Mouse (Mus musculus) adrenal gland, postnatal 36 days (tissue): Measurements from ENCODE around the gene Rbm17. TPM values are rescaled to one million over a fixed set of nuclear protein-coding genes. Genes with fewer than 3 reads are reported as not detected.
"Not testable (repeated sequence)": the region's sequence is repeated elsewhere in the genome, so short reads cannot be mapped to it uniquely, and the experiment has no call there.

Source experiments
- DNase-seq, 2 experiments: peaks; one replicate each; pipeline ENCODE4 v3.0.0; 2021; ENCODE audit warnings: mixed read lengths in 1 of 2
- long read RNA-seq, 2 experiments: library from polyadenylated mRNA; stranded (forward); transcript quantifications; one replicate each; pipeline ENCODE4 v2.0.0; 2021; ENCODE audit warnings: borderline sequencing depth in 2 of 2
- total RNA-seq, 2 experiments: library from RNA; stranded (reverse); gene quantifications; 2 replicates each; pipeline ENCODE4 v1.2.3; 2021

Rbm17 gene
- 100 to 1,000 TPM; 109 to 121 TPM for total RNA-seq
- long read RNA-seq, experiment 1, transcript Rbm17-201 (12 exons, 1,599 nt) = major isoform, 63 of 91 reads
- long read RNA-seq, experiment 1, partial matches to known transcripts = 19 of 91 reads
- long read RNA-seq, experiment 1, other reads (novel, unspliced or antisense) = 9 of 91 reads
- long read RNA-seq, experiment 2, transcript Rbm17-201 (12 exons, 1,599 nt) = major isoform, 21 of 24 reads
- long read RNA-seq, experiment 2, partial matches to known transcripts = 1 of 24 reads
- long read RNA-seq, experiment 2, other reads (novel, unspliced or antisense) = 2 of 24 reads

- no peak for DNase-seq
Observed at GRCm38 (mm10) chr2:11604053-11604452, at the start of gene Rbm17. TSS of gene Rbm17 (minus strand) at chr2:11604153.

GRCm38 (mm10) chr2:11653330-11653729 lies 49.4 kb upstream of the Rbm17 start:
- DNase-seq = peak; percentile 25 to 46

GRCm38 (mm10) chr2:11652780-11653179 lies 48.8 kb upstream of the Rbm17 start:
- no peak for DNase-seq

- DNase-seq = no peak
Observed at GRCm38 (mm10) chr2:11652196-11652595, 48.2 kb upstream of the Rbm17 start.

- no peak for DNase-seq
Observed at GRCm38 (mm10) chr2:11651476-11651875, 47.5 kb upstream of the Rbm17 start.

- no peak for DNase-seq
Observed at GRCm38 (mm10) chr2:11645297-11645696, 41.3 kb upstream of the Rbm17 start.

GRCm38 (mm10) chr2:11644057-11644456 lies 40.1 kb upstream of the Rbm17 start:
- DNase-seq = no peak

- DNase-seq = no peak
Observed at GRCm38 (mm10) chr2:11642451-11642941, 38.5 kb upstream of the Rbm17 start, which contains the start of gene Il2ra. TSS of gene Il2ra (plus strand) at chr2:11642807.

GRCm38 (mm10) chr2:11637115-11637514 lies 33.2 kb upstream of the Rbm17 start:
- no peak for DNase-seq

GRCm38 (mm10) chr2:11636138-11636480 lies 32.2 kb upstream of the Rbm17 start:
- DNase-seq = no peak

GRCm38 (mm10) chr2:11635471-11636137 lies 31.7 kb upstream of the Rbm17 start:
- DNase-seq = no peak

- DNase-seq = no peak
Observed at GRCm38 (mm10) chr2:11635035-11635434, 31.1 kb upstream of the Rbm17 start.

GRCm38 (mm10) chr2:11625890-11626289 lies 21.9 kb upstream of the Rbm17 start, which contains the start of gene Gm17490:
TSS of gene Gm17490 (minus strand) at chr2:11626264.
- no peak for DNase-seq

- DNase-seq = no peak
Observed at GRCm38 (mm10) chr2:11623726-11624125, 19.8 kb upstream of the Rbm17 start.

GRCm38 (mm10) chr2:11623173-11623572 lies 19.2 kb upstream of the Rbm17 start:
- DNase-seq = no peak

- no peak for DNase-seq
Observed at GRCm38 (mm10) chr2:11619598-11619997, 15.6 kb upstream of the Rbm17 start.

GRCm38 (mm10) chr2:11616846-11617245 lies 12.9 kb upstream of the Rbm17 start:
- no peak for DNase-seq

- DNase-seq = not testable (repeated sequence)
Observed at GRCm38 (mm10) chr2:11612939-11613338, 9.0 kb upstream of the Rbm17 start.

GRCm38 (mm10) chr2:11606718-11607117 lies 2.8 kb upstream of the Rbm17 start:
- not testable (repeated sequence) for DNase-seq

GRCm38 (mm10) chr2:11604911-11605310 lies 958 bp upstream of the Rbm17 start:
- DNase-seq = no peak

GRCm38 (mm10) chr2:11602506-11603489 lies 1.2 kb downstream of the Rbm17 start:
- peak; percentile 96 to 97 for DNase-seq

GRCm38 (mm10) chr2:11601795-11602194 lies 2.2 kb downstream of the Rbm17 start:
- DNase-seq = no peak
